Mouse (Mus musculus) hindbrain, embryonic 10.5 days (tissue): Measurements from ENCODE around the gene Ddias. TPM values are rescaled to one million over a fixed set of nuclear protein-coding genes. Genes with fewer than 3 reads are reported as not detected.

Source experiments
- DNase-seq: peaks from one replicate; pipeline ENCODE4 v3.0.0-alpha.2; 2017; ENCODE audit warnings: low spot score
- H3K27ac ChIP-seq: fragments of 300-500 bp; sonication (generic); 2 replicates; pipeline ENCODE4 v1.5.1; 2016; ENCODE audit warnings: mild to moderate bottlenecking, moderate library complexity
- H3K27me3 ChIP-seq: fragments of 300-500 bp; sonication (generic); 2 replicates; pipeline ENCODE4 v1.6.1; 2016; ENCODE audit warnings: mild to moderate bottlenecking; ENCODE audit not compliant: poor library complexity, insufficient read depth, severe bottlenecking
- H3K36me3 ChIP-seq: fragments of 300-500 bp; sonication (generic); 2 replicates; pipeline ENCODE4 v1.6.1; 2016; ENCODE audit warnings: mild to moderate bottlenecking, moderate library complexity
- H3K4me1 ChIP-seq: fragments of 300-500 bp; sonication (generic); replicated peaks from 2 replicates; pipeline ENCODE4 v1.6.1; 2016; ENCODE audit warnings: mild to moderate bottlenecking
- H3K4me3 ChIP-seq: fragments of 300-500 bp; sonication (generic); 2 replicates; pipeline ENCODE4 v1.5.1; 2016; ENCODE audit warnings: mild to moderate bottlenecking, moderate library complexity
- H3K9me3 ChIP-seq: fragments of 300-500 bp; sonication (generic); 2 replicates; pipeline ENCODE4 v1.6.1; 2016; ENCODE audit warnings: mild to moderate bottlenecking, moderate library complexity
- WGBS: fragments of 180-500 bp; shearing (Covaris S2); methylation state at CpG from one replicate; pipeline ENCODE4 v1.1.7; 2016; 5-methylcytosine and 5-hydroxymethylcytosine counted together
- polyA plus RNA-seq: library from polyadenylated mRNA; unstranded; fragments of >200 nt; fragmentation: Nextera tagmentation; extraction: Ambion mirVana; gene quantifications from 2 replicates; pipeline ENCODE4 v1.2.1, GENCODE M21; 2016

The Ddias gene
- polyA plus RNA-seq, 1 experiment from 2014 or later = 17.4 TPM

GRCm38 (mm10) chr7:92837226-92837625 is 36.8 kb downstream of the Ddias start:
- Histone ChIP-seq H3K27ac (no peak overlapping the region), H3K9me3 (no peaks in the 10 kb centered on the region), H3K27me3 (no peaks in the 10 kb centered on the region), H3K4me1 (no peaks in the 10 kb centered on the region), H3K4me3 (no peak overlapping the region), H3K36me3 (peaks cover 10% of the 10 kb centered on the region; the same call in 1 of the 2 replicates)
- 92% methylated on average over 11 of the region's 11 CpGs for WGBS
- DNase-seq = no peak

- no peak for DNase-seq
- no peaks in the 10 kb centered on the region for H3K9me3 ChIP-seq
- WGBS = 82% methylated on average over 3 of the region's 3 CpGs
- no peaks in the 10 kb centered on the region for H3K27me3 ChIP-seq
- no peak overlapping the region for H3K4me3 ChIP-seq
- H3K4me1 ChIP-seq = no peaks in the 10 kb centered on the region
- peaks cover 10% of the 10 kb centered on the region; the same call in 1 of the 2 replicates for H3K36me3 ChIP-seq
- H3K27ac ChIP-seq = no peak overlapping the region
These were observed 37.6 kb downstream of the Ddias start for GRCm38 (mm10) chr7:92836447-92836846.

DNA sequence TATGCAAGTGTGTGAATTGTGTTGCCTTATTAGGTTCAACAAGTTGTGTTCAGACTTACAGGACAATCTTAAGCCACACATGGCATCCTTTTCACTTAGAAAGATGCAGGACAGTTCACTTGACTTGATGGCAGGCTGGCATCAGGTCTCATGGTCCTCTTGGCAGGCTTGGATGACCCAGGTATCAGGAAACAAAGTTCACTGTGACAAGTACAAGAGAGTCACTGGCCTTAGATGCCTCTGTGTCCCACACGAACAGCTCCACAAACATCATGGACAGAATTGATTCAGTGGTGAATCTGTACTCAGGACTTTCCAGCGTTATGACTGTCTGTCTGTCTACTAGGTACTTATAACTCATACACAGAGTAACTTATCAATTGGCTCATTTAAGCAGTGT is 39.7 kb downstream of the Ddias start:
- no peak overlapping the region for H3K4me3 ChIP-seq
- H3K27me3 ChIP-seq = no peaks in the 10 kb centered on the region
- H3K27ac ChIP-seq = no peak overlapping the region
- no peaks in the 10 kb centered on the region for H3K4me1 ChIP-seq
- no peak for DNase-seq
- 97% methylated on average over 2 of the region's 2 CpGs for WGBS
- H3K9me3 ChIP-seq = no peaks in the 10 kb centered on the region
- H3K36me3 ChIP-seq = peaks cover 10% of the 10 kb centered on the region; the same call in 1 of the 2 replicates

DNA sequence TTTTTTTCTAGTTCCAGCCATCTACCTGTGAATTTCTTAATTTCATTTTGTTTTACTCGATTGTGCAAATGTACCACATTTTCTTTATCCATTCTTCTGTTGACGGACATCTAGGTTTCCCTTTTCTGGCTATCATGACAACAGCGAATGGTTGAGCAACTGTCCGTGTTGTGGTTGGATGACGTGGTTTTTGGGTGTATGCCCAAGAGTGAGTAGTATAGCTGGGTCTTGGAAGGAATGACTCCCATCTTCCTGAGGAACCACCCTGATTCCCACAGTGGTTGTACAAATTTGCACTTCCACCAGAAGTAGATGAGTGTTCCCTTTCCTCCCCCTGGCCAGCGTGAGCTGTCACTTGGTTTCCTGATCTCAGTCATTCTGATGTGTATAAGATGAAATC is 41.7 kb downstream of the Ddias start:
- no peak for DNase-seq
- WGBS = 92% methylated on average over 6 of the region's 6 CpGs
- H3K4me3 ChIP-seq = no peak overlapping the region
- no peak overlapping the region for H3K27ac ChIP-seq
- H3K4me1 ChIP-seq = no peaks in the 10 kb centered on the region
- no peaks in the 10 kb centered on the region for H3K27me3 ChIP-seq
- no peaks in the 10 kb centered on the region for H3K9me3 ChIP-seq
- peaks cover 10% of the 10 kb centered on the region; the same call in 1 of the 2 replicates for H3K36me3 ChIP-seq

- no peak for DNase-seq
These were observed 46.1 kb downstream of the Ddias start for GRCm38 (mm10) chr7:92827981-92828380.

GRCm38 (mm10) chr7:92826248-92826647 is 47.8 kb downstream of the Ddias start:
- no peak overlapping the region for H3K27ac ChIP-seq
- no peak overlapping the region for H3K4me3 ChIP-seq
- no peaks in the 10 kb centered on the region for H3K4me1 ChIP-seq
- WGBS = 90% methylated on average over 3 of the region's 3 CpGs
- H3K36me3 ChIP-seq = no peaks in the 10 kb centered on the region
- no peaks in the 10 kb centered on the region for H3K27me3 ChIP-seq
- no peaks in the 10 kb centered on the region for H3K9me3 ChIP-seq
- DNase-seq = no peak

More at GRCm38 (mm10) chr7:92827981-92828380, 46.1 kb downstream of the Ddias start:
- H3K9me3 ChIP-seq = no peaks in the 10 kb centered on the region
- no peak overlapping the region for H3K4me3 ChIP-seq
- H3K27me3 ChIP-seq = no peaks in the 10 kb centered on the region
- H3K36me3 ChIP-seq = 0 out of 2 replicates have a peak, but pooled peaks cover under 1% of the 10 kb centered on the region
- 56% methylated on average over 3 of the region's 3 CpGs for WGBS
- H3K4me1 ChIP-seq = no peaks in the 10 kb centered on the region
- no peak overlapping the region for H3K27ac ChIP-seq

DNA sequence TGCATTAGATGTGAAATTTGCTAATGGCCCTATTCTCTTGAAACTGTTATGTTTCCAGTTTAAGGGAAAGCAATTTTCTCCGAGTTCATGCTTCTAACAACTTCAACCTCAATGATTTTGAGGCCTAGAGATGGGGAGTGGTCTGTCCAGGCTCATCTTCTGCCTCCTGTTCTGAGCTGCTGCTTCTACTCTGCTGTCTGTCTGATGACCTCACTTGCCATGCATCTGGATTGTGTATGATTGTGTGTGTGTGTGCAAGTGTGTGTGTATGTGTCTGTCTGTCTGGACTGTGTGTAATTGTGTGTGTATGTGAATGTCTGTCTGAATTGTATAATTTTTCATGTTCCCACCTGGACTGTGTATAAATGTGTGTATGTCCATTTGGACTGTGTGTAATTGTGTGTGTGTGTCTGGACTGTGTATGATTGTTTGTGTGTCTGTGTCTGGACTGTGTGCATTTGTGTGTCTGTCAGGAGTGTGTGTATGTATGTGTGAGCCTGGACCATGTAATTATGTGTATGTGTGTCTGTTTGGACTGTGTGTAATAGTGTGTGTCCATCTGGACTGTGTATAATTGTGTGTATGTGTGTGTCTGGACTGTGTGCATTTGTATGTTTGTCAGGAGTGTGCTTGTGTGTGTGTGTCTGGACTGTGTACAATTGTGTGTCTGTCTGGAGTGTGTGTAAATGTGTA is 51.5 kb downstream of the Ddias start:
- DNase-seq = no peak
- Histone ChIP-seq H3K4me1 (no peaks in the 10 kb centered on the region), H3K9me3 (no peaks in the 10 kb centered on the region), H3K4me3 (no peak overlapping the region), H3K27me3 (no peaks in the 10 kb centered on the region), H3K27ac (no peak overlapping the region), H3K36me3 (no peaks in the 10 kb centered on the region)
- 62% methylated on average over 1 of the region's 1 CpGs for WGBS

DNA sequence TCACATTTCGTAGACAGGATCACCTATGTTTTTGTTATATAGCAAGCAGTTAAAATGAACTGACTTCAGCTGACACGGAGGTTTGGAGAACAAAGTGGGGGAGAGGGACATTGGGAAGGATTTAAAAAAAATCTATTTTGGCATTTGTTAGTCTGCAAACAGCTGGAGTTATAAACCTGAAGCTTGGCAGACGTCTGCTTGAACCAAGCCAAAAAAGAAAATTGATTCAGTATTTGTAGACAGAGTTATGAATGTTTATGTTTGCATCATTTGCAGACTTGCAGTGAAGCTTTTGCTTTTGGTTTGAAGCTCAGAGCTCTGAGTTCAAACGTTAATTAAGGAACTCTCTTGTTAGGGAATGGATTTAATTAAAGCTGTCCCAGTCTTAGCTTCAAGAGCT is 52.2 kb downstream of the Ddias start:
- no peak for DNase-seq
- Histone ChIP-seq H3K4me1 (no peaks in the 10 kb centered on the region), H3K4me3 (no peak overlapping the region), H3K9me3 (no peaks in the 10 kb centered on the region), H3K27ac (no peak overlapping the region), H3K36me3 (no peaks in the 10 kb centered on the region), H3K27me3 (no peaks in the 10 kb centered on the region)
- WGBS = 67% methylated on average over 4 of the region's 4 CpGs

DNA sequence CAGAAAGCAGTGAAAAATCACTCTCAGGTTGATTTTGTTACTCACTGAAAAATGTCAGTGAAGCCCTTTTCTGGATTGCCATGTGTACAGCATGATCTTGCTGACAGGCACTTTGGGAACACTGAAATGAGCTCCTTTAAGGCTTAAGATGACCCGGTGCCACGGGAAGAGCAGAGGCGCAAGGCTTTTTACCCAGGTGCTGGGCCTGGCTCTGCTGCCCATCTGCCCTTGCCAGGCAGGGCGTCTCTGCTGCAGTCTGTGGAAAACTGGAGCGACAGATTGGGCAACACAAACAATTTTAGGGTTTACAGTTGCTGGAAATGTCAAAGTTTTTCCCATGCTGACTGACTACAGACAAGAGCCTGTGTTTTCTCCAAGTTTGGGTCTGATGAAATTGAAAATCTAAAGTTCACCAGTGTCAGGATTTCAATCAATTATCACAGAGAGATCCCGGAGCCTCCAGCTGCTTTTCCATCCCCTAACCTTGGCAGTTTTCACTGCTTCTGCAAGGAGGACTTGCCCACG is 53.0 kb downstream of the Ddias start:
- Histone ChIP-seq H3K4me1 (no peaks in the 10 kb centered on the region), H3K9me3 (no peaks in the 10 kb centered on the region), H3K4me3 (no peak overlapping the region), H3K36me3 (no peaks in the 10 kb centered on the region), H3K27me3 (no peaks in the 10 kb centered on the region), H3K27ac (no peak overlapping the region)
- WGBS = 84% methylated on average over 7 of the region's 7 CpGs
- no peak for DNase-seq

GRCm38 (mm10) chr7:92820410-92820809 is 53.6 kb downstream of the Ddias start:
- H3K9me3 ChIP-seq = no peaks in the 10 kb centered on the region
- no peak for DNase-seq
- H3K27ac ChIP-seq = no peak overlapping the region
- no peak overlapping the region for H3K4me3 ChIP-seq
- no peaks in the 10 kb centered on the region for H3K27me3 ChIP-seq
- no peaks in the 10 kb centered on the region for H3K36me3 ChIP-seq
- 86% methylated on average over 1 of the region's 1 CpGs for WGBS
- no peaks in the 10 kb centered on the region for H3K4me1 ChIP-seq

DNA sequence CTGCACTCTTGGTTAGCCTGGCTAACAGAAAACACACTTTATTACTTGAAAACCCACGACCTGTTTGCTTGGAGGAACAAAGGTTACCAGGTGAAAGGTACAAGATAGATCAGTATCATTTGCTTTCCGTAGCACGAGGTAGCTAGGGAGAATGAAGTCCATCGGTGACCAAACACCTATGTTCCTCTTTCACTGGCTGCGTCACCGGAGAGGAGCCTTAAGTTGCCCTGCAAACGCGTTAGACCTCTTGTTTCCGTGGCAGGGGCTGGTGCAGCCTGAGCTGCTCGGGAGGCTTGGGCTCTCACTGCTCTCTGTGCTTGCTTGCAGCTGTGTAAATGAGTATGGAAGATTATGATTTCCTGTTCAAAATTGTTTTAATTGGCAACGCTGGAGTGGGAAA is 54.4 kb downstream of the Ddias start:
- Histone ChIP-seq H3K4me3 (no peak overlapping the region), H3K36me3 (no peaks in the 10 kb centered on the region), H3K4me1 (no peaks in the 10 kb centered on the region), H3K27ac (no peak overlapping the region), H3K27me3 (no peaks in the 10 kb centered on the region), H3K9me3 (no peaks in the 10 kb centered on the region)
- WGBS = 86% methylated on average over 11 of the region's 11 CpGs
- DNase-seq = no peak

DNA sequence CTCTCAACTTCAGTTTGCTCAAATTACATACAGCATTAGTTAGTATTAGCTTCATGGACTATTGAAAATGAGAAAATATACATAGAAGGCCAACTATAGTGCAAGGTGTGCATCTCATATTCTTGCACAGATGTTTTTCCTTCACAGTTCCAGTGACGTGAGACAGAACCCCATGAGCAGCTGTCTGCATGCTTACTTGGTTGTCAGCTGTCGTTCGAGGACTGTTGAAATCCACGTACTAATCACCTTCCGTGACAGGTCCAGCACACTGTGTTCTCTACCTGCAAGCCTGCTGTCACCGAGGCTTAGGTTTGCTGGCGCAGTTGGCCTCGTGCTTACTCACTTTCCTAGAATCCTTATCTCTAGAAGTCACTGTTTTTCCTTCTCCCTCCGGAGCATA is 56.2 kb downstream of the Ddias start:
- Histone ChIP-seq H3K4me1 (no peaks in the 10 kb centered on the region), H3K9me3 (no peaks in the 10 kb centered on the region), H3K4me3 (no peak overlapping the region), H3K27ac (no peak overlapping the region), H3K27me3 (no peaks in the 10 kb centered on the region), H3K36me3 (no peaks in the 10 kb centered on the region)
- DNase-seq = no peak
- WGBS = 93% methylated on average over 9 of the region's 9 CpGs

- WGBS = 83% methylated on average over 2 of the region's 2 CpGs
- H3K4me3 ChIP-seq = no peak overlapping the region
- no peak for DNase-seq
These were observed 56.8 kb downstream of the Ddias start for GRCm38 (mm10) chr7:92817242-92817641.

More at GRCm38 (mm10) chr7:92817242-92817641, 56.8 kb downstream of the Ddias start:
- Histone ChIP-seq H3K36me3 (no peaks in the 10 kb centered on the region), H3K27ac (no peak overlapping the region), H3K27me3 (no peaks in the 10 kb centered on the region), H3K9me3 (no peaks in the 10 kb centered on the region), H3K4me1 (no peaks in the 10 kb centered on the region)
